Mouse (Mus musculus): Measurements from ENCODE around the gene Tln1. TPM values are rescaled to one million over a fixed set of nuclear protein-coding genes. Genes with fewer than 3 reads are reported as not detected.

The Tln1 gene
- total and polyA plus RNA-seq, 3 experiments = 22.3 to 59.3 (median 50.1) TPM

GRCm38 (mm10) chr4:43581381-43581780, 18.9 kb upstream of the Tln1 start:
- TF ChIP-seq MAFK (IDR thresholded peaks at IDR 0.05; ENCODE audit: insufficient replicate concordance, low read length) (no peak), JUND (conservative IDR thresholded peaks at IDR 0.05; ENCODE audit: low read depth, low read length) (no peak), CHD1 (IDR thresholded peaks at IDR 0.05; ENCODE audit: low read depth, low read length) (no peak), CHD2 (IDR thresholded peaks at IDR 0.05; ENCODE audit: low read length) (no peak), GABPA (IDR thresholded peaks at IDR 0.05; ENCODE audit: insufficient replicate concordance, low read depth, low read length) (no peak), ZMIZ1 (IDR thresholded peaks at IDR 0.05; ENCODE audit: low read depth, low read length) (no peak), NELFE (IDR thresholded peaks at IDR 0.05; ENCODE audit: low read depth, low read length) (no peak), KAT2A (IDR thresholded peaks at IDR 0.05; ENCODE audit: insufficient replicate concordance, low read length) (no peak)
- no peak overlapping the region for H3K4me2 ChIP-seq (ENCODE audit: insufficient read depth, low read depth, poor library complexity, severe bottlenecking)
- peaks cover 13 to 39% of the 10 kb centered on the region in 2 experiments for H3K4me1 ChIP-seq (ENCODE audit: control insufficient read depth in 1 of 2, insufficient read depth in 2 of 2)
- H3K9me3 ChIP-seq (replicated peaks; ENCODE audit: low read length) = no peaks in the 10 kb centered on the region
- no peak overlapping the region for H3K9ac ChIP-seq (ENCODE audit: insufficient read depth, low read depth)
- in situ Hi-C loops (cut with MboI; ENCODE audit: low pct_ligation_motif_present, low pct_unique_long_range_greater_than_20kb, low sequenced_read_pairs) (no loop called here), dilution Hi-C loops (cut with MboI; ENCODE audit: extremely low pct_ligation_motif_present, extremely low pct_unique_long_range_greater_than_20kb, low sequenced_read_pairs) (no loop called here)
- H3K27ac ChIP-seq (ENCODE audit: insufficient read depth, low read depth) = no peak overlapping the region
- H3K27me3 ChIP-seq (replicated peaks) = no peaks in the 10 kb centered on the region
- H3K79me2 ChIP-seq (replicated peaks; ENCODE audit: control insufficient read depth, extremely low read depth, insufficient read depth, poor library complexity, severe bottlenecking) = peaks cover 7% of the 10 kb centered on the region
- no peak for DNase-seq (ENCODE audit: extremely low read depth)
- no peak overlapping the region for H3K4me3 ChIP-seq (replicated peaks in 1 of 3; ENCODE audit: low read depth in 2 of 3, low read length in 2 of 3, poor library complexity in 1 of 3)
- peaks cover 44 to 68% of the 10 kb centered on the region in 2 experiments for H3K36me3 ChIP-seq (replicated peaks in 1 of 2; ENCODE audit: control insufficient read depth in 1 of 2, insufficient read depth in 1 of 2, low read length in 1 of 2)

- dilution Hi-C loops (cut with MboI; ENCODE audit: extremely low pct_ligation_motif_present, extremely low pct_unique_long_range_greater_than_20kb, low sequenced_read_pairs) = no loop called here
- Histone ChIP-seq H3K4me2 (ENCODE audit: insufficient read depth, low read depth, poor library complexity, severe bottlenecking) (no peak overlapping the region), H3K9ac (ENCODE audit: insufficient read depth, low read depth) (no peak overlapping the region), H3K79me2 (replicated peaks; ENCODE audit: control insufficient read depth, extremely low read depth, insufficient read depth, poor library complexity, severe bottlenecking) (peaks cover 7% of the 10 kb centered on the region), H3K4me3 (replicated peaks in 1 of 3; ENCODE audit: low read depth in 2 of 3, low read length in 2 of 3, poor library complexity in 1 of 3) (no peak overlapping the region), H3K9me3 (replicated peaks; ENCODE audit: low read length) (no peaks in the 10 kb centered on the region), H3K4me1 (ENCODE audit: control insufficient read depth in 1 of 2, insufficient read depth in 2 of 2) (peaks cover 14 to 43% of the 10 kb centered on the region in 2 experiments), H3K27ac (ENCODE audit: insufficient read depth, low read depth) (no peak overlapping the region), H3K36me3 (replicated peaks in 1 of 2; ENCODE audit: control insufficient read depth in 1 of 2, insufficient read depth in 1 of 2, low read length in 1 of 2) (peaks cover 43 to 62% of the 10 kb centered on the region in 2 experiments), H3K27me3 (replicated peaks) (no peaks in the 10 kb centered on the region)
- no peak for DNase-seq (ENCODE audit: extremely low read depth)
- in situ Hi-C loops (cut with MboI; ENCODE audit: low pct_ligation_motif_present, low pct_unique_long_range_greater_than_20kb, low sequenced_read_pairs) = no loop called here
- TF ChIP-seq NRF1 (IDR thresholded peaks at IDR 0.05; ENCODE audit: low read depth, low read length) (no peak), GABPA (IDR thresholded peaks at IDR 0.05; ENCODE audit: insufficient replicate concordance, low read depth, low read length) (no peak)
Observed at GRCm38 (mm10) chr4:43580721-43581120, 18.2 kb upstream of the Tln1 start.

- H3K27ac ChIP-seq (ENCODE audit: insufficient read depth, low read depth) = no peak overlapping the region
- H3K4me1 ChIP-seq (ENCODE audit: control insufficient read depth in 1 of 2, insufficient read depth in 2 of 2) = peaks cover 14 to 44% of the 10 kb centered on the region in 2 experiments
- no peak for TF ChIP-seq HCFC1 (IDR thresholded peaks at IDR 0.05; ENCODE audit: low read depth, low read length)
- no peak for TF ChIP-seq ETS1 (conservative IDR thresholded peaks at IDR 0.05; ENCODE audit: low read depth, low read length)
- no peak for TF ChIP-seq JUN (IDR thresholded peaks at IDR 0.05; ENCODE audit: insufficient read depth, low read depth, low read length)
- TF ChIP-seq MXI1 (IDR thresholded peaks at IDR 0.05; ENCODE audit: low read depth, low read length) = no peak
- no peak for TF ChIP-seq UBTF (IDR thresholded peaks at IDR 0.05; ENCODE audit: low read depth, low read length)
- TF ChIP-seq MAFK (IDR thresholded peaks at IDR 0.05; ENCODE audit: insufficient replicate concordance, low read length) = no peak
- no peak for TF ChIP-seq BHLHE40 (IDR thresholded peaks at IDR 0.05; ENCODE audit: low read depth, low read length)
- no peak for TF ChIP-seq ZMIZ1 (IDR thresholded peaks at IDR 0.05; ENCODE audit: low read depth, low read length)
- no peak for TF ChIP-seq CHD1 (IDR thresholded peaks at IDR 0.05; ENCODE audit: low read depth, low read length)
- no peak for TF ChIP-seq MAX (IDR thresholded peaks at IDR 0.05; ENCODE audit: low read length)
- TF ChIP-seq NELFE (IDR thresholded peaks at IDR 0.05; ENCODE audit: low read depth, low read length) = no peak
- no peak for TF ChIP-seq GABPA (IDR thresholded peaks at IDR 0.05; ENCODE audit: insufficient replicate concordance, low read depth, low read length)
- dilution Hi-C loops (cut with MboI; ENCODE audit: extremely low pct_ligation_motif_present, extremely low pct_unique_long_range_greater_than_20kb, low sequenced_read_pairs) = no loop called here
- peak overlapping the region; percentile 63 for H3K9ac ChIP-seq (ENCODE audit: insufficient read depth, low read depth)
- in situ Hi-C loops (cut with MboI; ENCODE audit: low pct_ligation_motif_present, low pct_unique_long_range_greater_than_20kb, low sequenced_read_pairs) = no loop called here
- peaks cover 41 to 62% of the 10 kb centered on the region in 2 experiments for H3K36me3 ChIP-seq (replicated peaks in 1 of 2; ENCODE audit: control insufficient read depth in 1 of 2, insufficient read depth in 1 of 2, low read length in 1 of 2)
- H3K79me2 ChIP-seq (replicated peaks; ENCODE audit: control insufficient read depth, extremely low read depth, insufficient read depth, poor library complexity, severe bottlenecking) = peaks cover 7% of the 10 kb centered on the region
- no peaks in the 10 kb centered on the region for H3K9me3 ChIP-seq (replicated peaks; ENCODE audit: low read length)
- H3K27me3 ChIP-seq (replicated peaks) = no peaks in the 10 kb centered on the region
- DNase-seq (ENCODE audit: extremely low read depth) = no peak
- peak overlapping the region; percentile 85 for H3K4me2 ChIP-seq (ENCODE audit: insufficient read depth, low read depth, poor library complexity, severe bottlenecking)
- H3K4me3 ChIP-seq (replicated peaks in 1 of 3; ENCODE audit: low read depth in 2 of 3, low read length in 2 of 3, poor library complexity in 1 of 3) = peak overlapping the region; percentile 73 to 80 (median 77)
Observed at GRCm38 (mm10) chr4:43579731-43580130, 17.2 kb upstream of the Tln1 start.
